Mouse (Mus musculus): ENCODE measurements around the gene Fam81a.

GRCm38 (mm10) chr9:70135186-70135585, 7.2 kb downstream of the Fam81a start:
- TF ChIP-seq POLR2A (IDR thresholded peaks at IDR 0.05; ENCODE audit: control insufficient read depth, low read depth, low read length): no peak
- no peak for TF ChIP-seq CTCF (IDR thresholded peaks at IDR 0.05; ENCODE audit: control insufficient read depth, insufficient read depth, insufficient replicate concordance, low read depth, low read length)

Data from testis, adult 2 months (tissue).